Mouse (Mus musculus) erythroblast, embryonic 14.5 days (primary cell): ENCODE data around the gene Bcl2.

Experiments used
- GATA1 ChIP-seq: IDR thresholded peaks from 2 replicates; pipeline ENCODE4 v1.6.1; 2012; ENCODE audit warnings: low read length, inconsistent platforms, mixed read lengths
- TAL1 ChIP-seq: IDR thresholded peaks from 3 replicates; pipeline ENCODE4 v1.6.1; 2012; ENCODE audit warnings: low read length, inconsistent platforms, mixed read lengths

GRCm38 (mm10) chr1:106565238-106565637 is 148.8 kb downstream of the Bcl2 start:
- TF ChIP-seq GATA1 (no peak), TAL1 (no peak)
